Mouse (Mus musculus) G1E (cell line): ENCODE results near the gene Hnrnpll.

ENCODE experiments used
- CTCF ChIP-seq: IDR thresholded peaks from 2 replicates; pipeline ENCODE4 v1.5.1; 2012; ENCODE audit warnings: low read depth, low read length, inconsistent platforms, mixed read lengths
- GATA1 ChIP-seq: IDR thresholded peaks from 2 replicates; pipeline ENCODE4 v1.6.1; 2012; ENCODE audit warnings: borderline replicate concordance, low read length, inconsistent platforms, mixed read lengths
- POLR2AphosphoS5 ChIP-seq: IDR thresholded peaks from 2 replicates; pipeline ENCODE4 v1.6.1; 2012; ENCODE audit warnings: low read depth, low read length, inconsistent platforms; ENCODE audit not compliant: insufficient replicate concordance
- TAL1 ChIP-seq: conservative IDR thresholded peaks from 2 replicates; pipeline ENCODE4 v1.6.1; 2012; ENCODE audit warnings: low read depth, low read length, inconsistent platforms, mixed read lengths

GRCm38 (mm10) chr17:79982548-79982947 lies 79.6 kb downstream of the Hnrnpll start:
- TF ChIP-seq POLR2AphosphoS5 = no peak
- no peak for TF ChIP-seq CTCF
- no peak for TF ChIP-seq GATA1
- no peak for TF ChIP-seq TAL1
